Mouse (Mus musculus): ENCODE data around the gene Plxnd1. TPM values are rescaled to one million over a fixed set of nuclear protein-coding genes. Genes with fewer than 3 reads are reported as not detected.

The Plxnd1 gene
- polyA plus RNA-seq, 1 experiment from 2014 or later = 25.2 TPM

DNA sequence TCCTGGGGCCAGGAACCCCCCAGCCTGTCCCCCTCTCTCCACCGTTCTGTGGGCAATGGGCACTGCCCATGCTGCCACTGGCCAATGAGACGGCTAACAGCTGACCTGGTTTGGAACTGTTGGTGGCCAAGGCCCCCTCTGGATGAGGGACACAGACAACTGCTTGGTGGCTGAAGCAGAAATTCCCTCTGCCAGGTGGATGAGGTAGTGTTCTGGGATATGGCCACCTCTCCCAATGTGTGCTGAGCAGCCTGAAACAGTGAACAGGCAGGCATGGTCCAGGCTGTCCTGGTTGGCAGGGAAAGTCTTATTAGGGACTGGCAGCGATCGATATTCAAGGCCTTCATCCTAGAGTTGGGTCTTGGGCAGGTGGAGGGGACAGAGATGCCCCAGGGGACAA, 39.6 kb downstream of the Plxnd1 start:
- H3K9me3 ChIP-seq = 0 out of 2 replicates have a peak, but pooled peaks cover 3% of the 10 kb centered on the region
- no peak overlapping the region for H3K27ac ChIP-seq
- no peaks in the 10 kb centered on the region for H3K27me3 ChIP-seq
- 84% methylated on average over 4 of the region's 4 CpGs for WGBS
- H3K9ac ChIP-seq = no peak overlapping the region
- peaks cover 15% of the 10 kb centered on the region for H3K36me3 ChIP-seq
- no peak for ATAC-seq (ENCODE audit: insufficient number of reproducible peaks, insufficient read depth, low FRiP score, low TSS enrichment, low read depth)
- peaks cover 58% of the 10 kb centered on the region for H3K4me1 ChIP-seq
- no peak overlapping the region for H3K4me3 ChIP-seq
- no peak overlapping the region for H3K4me2 ChIP-seq

DNA sequence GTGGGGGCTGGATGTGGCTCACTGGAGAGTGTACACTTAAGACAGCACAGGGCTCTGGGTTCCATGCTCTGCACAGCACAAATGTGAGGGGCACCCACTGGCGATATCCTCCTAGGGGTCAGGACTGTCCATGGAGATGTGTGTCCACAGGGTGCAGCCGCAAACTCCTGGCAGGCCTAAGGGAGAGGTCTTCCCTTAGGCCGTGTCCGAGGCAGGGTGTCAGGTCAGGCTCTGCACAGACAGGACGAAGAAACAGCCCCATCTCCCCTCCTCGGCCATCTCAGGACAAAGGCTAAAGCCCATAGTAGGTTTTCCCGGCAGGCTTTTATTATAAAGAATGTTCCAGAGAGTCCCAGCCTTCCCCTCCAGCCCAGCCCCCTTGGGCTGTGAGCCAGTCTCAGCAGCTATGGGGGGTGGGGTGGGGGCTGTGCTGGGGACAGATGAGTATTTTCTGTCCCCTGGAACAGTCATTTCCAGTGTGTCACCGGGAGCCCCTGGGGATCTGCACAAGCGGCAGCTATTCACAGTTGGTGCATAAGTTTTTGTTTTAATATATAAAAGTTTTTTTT, 40.2 kb downstream of the Plxnd1 start:
- no peak for ATAC-seq (ENCODE audit: insufficient number of reproducible peaks, insufficient read depth, low FRiP score, low TSS enrichment, low read depth)
- 64% methylated on average over 9 of the region's 9 CpGs for WGBS
- peaks cover 11% of the 10 kb centered on the region for H3K36me3 ChIP-seq
- H3K4me3 ChIP-seq = no peak overlapping the region
- no peak overlapping the region for H3K9ac ChIP-seq
- peaks cover 54% of the 10 kb centered on the region for H3K4me1 ChIP-seq
- peak overlapping the region; percentile 18; the same call in 1 of the 2 replicates for H3K27ac ChIP-seq
- H3K9me3 ChIP-seq = 0 out of 2 replicates have a peak, but pooled peaks cover 3% of the 10 kb centered on the region
- H3K27me3 ChIP-seq = no peaks in the 10 kb centered on the region
- H3K4me2 ChIP-seq = no peak overlapping the region

GRCm38 (mm10) chr6:115946389-115946788, 48.4 kb downstream of the Plxnd1 start:
- Histone ChIP-seq H3K4me3 (no peak overlapping the region), H3K9me3 (no peaks in the 10 kb centered on the region), H3K9ac (no peak overlapping the region), H3K4me2 (no peak overlapping the region), H3K27ac (0 out of 2 replicates have a peak overlapping the region, but pooled peaks have one; percentile 9), H3K36me3 (no peaks in the 10 kb centered on the region), H3K4me1 (peaks cover 10% of the 10 kb centered on the region; the same call in 1 of the 2 replicates), H3K27me3 (no peaks in the 10 kb centered on the region)
- ATAC-seq (ENCODE audit: insufficient number of reproducible peaks, insufficient read depth, low FRiP score, low TSS enrichment, low read depth) = no peak
- 59% methylated on average over 6 of the region's 6 CpGs for WGBS

DNA sequence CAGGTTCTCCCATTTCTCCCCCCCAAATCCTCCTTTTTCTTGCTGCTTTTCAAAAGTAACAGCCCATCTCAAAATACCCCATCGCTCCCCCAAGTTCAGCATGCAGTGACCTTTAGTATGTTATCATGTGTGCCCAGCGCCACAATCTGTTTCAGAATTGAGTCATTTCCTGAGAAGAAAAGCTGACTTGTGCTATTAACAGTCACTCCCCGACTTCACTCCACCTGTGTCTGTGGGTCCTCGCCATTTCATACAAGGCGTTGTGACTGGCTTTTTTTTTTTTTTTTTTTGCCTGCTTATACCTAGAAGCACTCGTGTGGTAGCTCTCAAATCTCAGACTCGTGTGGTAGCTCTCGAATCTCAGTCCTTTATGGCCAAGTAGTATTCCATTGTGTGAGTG, 49.2 kb downstream of the Plxnd1 start:
- WGBS = 85% methylated on average over 8 of the region's 8 CpGs
- H3K9ac ChIP-seq = no peak overlapping the region
- peaks cover 16% of the 10 kb centered on the region for H3K4me1 ChIP-seq
- no peak overlapping the region for H3K27ac ChIP-seq
- no peaks in the 10 kb centered on the region for H3K36me3 ChIP-seq
- no peak for ATAC-seq (ENCODE audit: insufficient number of reproducible peaks, insufficient read depth, low FRiP score, low TSS enrichment, low read depth)
- no peaks in the 10 kb centered on the region for H3K9me3 ChIP-seq
- H3K27me3 ChIP-seq = no peaks in the 10 kb centered on the region
- no peak overlapping the region for H3K4me2 ChIP-seq
- no peak overlapping the region for H3K4me3 ChIP-seq

GRCm38 (mm10) chr6:115944638-115945037, 50.2 kb downstream of the Plxnd1 start, which contains the start of gene H1foo:
H1foo (plus strand) TSS chr6:115944938.
- Histone ChIP-seq H3K4me2 (no peak within 1 kb of the TSS), H3K27ac (no peak within 1 kb of the TSS), H3K36me3 (no peaks in the 10 kb centered on the region), H3K4me3 (no peak within 1 kb of the TSS), H3K9ac (no peak within 1 kb of the TSS), H3K27me3 (no peaks in the 10 kb centered on the region), H3K4me1 (peaks cover 16% of the 10 kb centered on the region), H3K9me3 (no peaks in the 10 kb centered on the region)
- 79% methylated on average over 5 of the region's 5 CpGs for WGBS
- ATAC-seq (ENCODE audit: insufficient number of reproducible peaks, insufficient read depth, low FRiP score, low TSS enrichment, low read depth) = no peak

GRCm38 (mm10) chr6:115943498-115944427, 51.0 kb downstream of the Plxnd1 start:
- no peaks in the 10 kb centered on the region for H3K27me3 ChIP-seq
- 70% methylated on average over 9 of the region's 9 CpGs for WGBS
- no peak overlapping the region for H3K9ac ChIP-seq
- H3K4me3 ChIP-seq = no peak overlapping the region
- no peaks in the 10 kb centered on the region for H3K36me3 ChIP-seq
- no peaks in the 10 kb centered on the region for H3K9me3 ChIP-seq
- peaks cover 16% of the 10 kb centered on the region for H3K4me1 ChIP-seq
- no peak overlapping the region for H3K27ac ChIP-seq
- ATAC-seq (ENCODE audit: insufficient number of reproducible peaks, insufficient read depth, low FRiP score, low TSS enrichment, low read depth) = no peak
- no peak overlapping the region for H3K4me2 ChIP-seq

DNA sequence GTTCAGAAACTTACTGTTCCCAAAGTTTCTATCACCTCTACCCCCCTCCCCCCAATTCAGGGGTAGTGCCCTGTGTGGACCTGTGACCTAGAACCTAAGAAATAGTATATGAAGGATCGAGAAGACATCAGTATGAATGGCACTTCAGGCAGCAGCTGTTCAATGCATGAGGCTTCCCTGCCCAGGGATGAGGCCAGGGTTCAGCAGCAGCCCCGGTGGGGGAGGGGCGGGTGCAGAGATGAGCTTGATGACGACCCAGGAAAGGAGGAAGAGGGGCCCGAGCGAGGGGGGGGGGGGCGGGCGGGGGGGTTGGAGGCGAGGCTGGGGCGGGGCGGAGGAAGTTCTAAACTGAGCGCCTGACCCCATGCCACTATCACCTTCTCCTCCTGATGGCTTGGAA, 53.7 kb downstream of the Plxnd1 start:
- no peak for ATAC-seq (ENCODE audit: insufficient number of reproducible peaks, insufficient read depth, low FRiP score, low TSS enrichment, low read depth)
- no peaks in the 10 kb centered on the region for H3K36me3 ChIP-seq
- no peak overlapping the region for H3K4me3 ChIP-seq
- H3K4me1 ChIP-seq = peaks cover 11% of the 10 kb centered on the region
- H3K9ac ChIP-seq = 0 out of 2 replicates have a peak overlapping the region, but pooled peaks have one; percentile 2
- no peak overlapping the region for H3K4me2 ChIP-seq
- H3K27me3 ChIP-seq = no peaks in the 10 kb centered on the region
- WGBS = 9% methylated on average over 8 of the region's 12 CpGs
- no peaks in the 10 kb centered on the region for H3K9me3 ChIP-seq
- H3K27ac ChIP-seq = no peak overlapping the region

GRCm38 (mm10) chr6:115940603-115941002, 54.2 kb downstream of the Plxnd1 start:
- H3K4me1 ChIP-seq = peaks cover 8% of the 10 kb centered on the region
- H3K36me3 ChIP-seq = no peaks in the 10 kb centered on the region
- no peak overlapping the region for H3K4me2 ChIP-seq
- WGBS = 83% methylated on average over 1 of the region's 1 CpGs
- no peak for ATAC-seq (ENCODE audit: insufficient number of reproducible peaks, insufficient read depth, low FRiP score, low TSS enrichment, low read depth)
- no peak overlapping the region for H3K27ac ChIP-seq
- no peak overlapping the region for H3K9ac ChIP-seq
- no peaks in the 10 kb centered on the region for H3K9me3 ChIP-seq
- H3K4me3 ChIP-seq = no peak overlapping the region
- no peaks in the 10 kb centered on the region for H3K27me3 ChIP-seq

DNA sequence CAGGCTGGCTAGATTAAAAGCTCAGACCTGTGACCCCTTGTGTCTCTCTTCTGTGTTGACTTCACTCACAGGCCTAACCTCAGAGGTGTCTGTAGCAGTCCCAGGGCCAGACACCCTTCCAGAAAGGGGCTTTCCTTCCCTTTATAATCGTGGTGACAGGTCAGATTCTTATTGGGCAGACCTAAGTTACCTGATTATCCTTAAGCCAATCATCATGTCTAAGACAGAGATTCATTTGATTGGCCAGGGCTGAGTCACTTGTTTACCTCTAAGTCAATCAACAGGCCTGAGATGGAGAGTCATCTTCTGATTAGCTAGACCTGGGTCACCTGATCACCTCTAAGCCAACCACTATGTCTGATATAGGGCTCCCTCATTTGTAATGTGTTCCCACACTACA, 56.0 kb downstream of the Plxnd1 start:
- WGBS = 74% methylated on average over 1 of the region's 1 CpGs

DNA sequence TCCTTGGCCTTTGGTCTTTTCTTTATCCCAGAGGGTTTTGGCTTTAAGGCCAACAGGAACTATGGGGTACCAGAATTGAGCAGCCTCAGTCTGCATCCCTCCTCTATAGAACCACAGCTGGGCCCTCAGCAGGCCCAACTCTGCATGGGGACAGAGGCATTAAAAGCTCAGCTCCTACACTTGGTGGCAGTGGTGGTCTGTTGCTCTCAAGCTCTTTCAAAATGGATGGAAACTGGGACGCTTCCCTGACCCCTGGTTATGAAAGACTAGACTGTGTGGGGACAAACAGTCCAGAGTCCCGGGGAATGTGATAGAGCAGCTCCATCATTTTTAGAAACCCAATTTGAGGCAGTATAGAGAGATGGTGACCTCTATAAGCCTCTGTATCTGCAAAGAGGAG, 56.8 kb downstream of the Plxnd1 start:
- peaks cover 8% of the 10 kb centered on the region for H3K4me1 ChIP-seq
- ATAC-seq (ENCODE audit: insufficient number of reproducible peaks, insufficient read depth, low FRiP score, low TSS enrichment, low read depth) = no peak
- no peaks in the 10 kb centered on the region for H3K9me3 ChIP-seq
- 92% methylated on average over 2 of the region's 2 CpGs for WGBS
- no peak overlapping the region for H3K4me2 ChIP-seq
- no peaks in the 10 kb centered on the region for H3K36me3 ChIP-seq
- H3K27me3 ChIP-seq = no peaks in the 10 kb centered on the region
- no peak overlapping the region for H3K27ac ChIP-seq
- no peak overlapping the region for H3K9ac ChIP-seq
- no peak overlapping the region for H3K4me3 ChIP-seq

More for the DNA sequence above, 56.0 kb downstream of the Plxnd1 start:
- Histone ChIP-seq H3K9ac (no peak overlapping the region), H3K4me2 (no peak overlapping the region), H3K27ac (no peak overlapping the region), H3K4me3 (no peak overlapping the region), H3K36me3 (no peaks in the 10 kb centered on the region), H3K27me3 (no peaks in the 10 kb centered on the region), H3K4me1 (peaks cover 8% of the 10 kb centered on the region), H3K9me3 (no peaks in the 10 kb centered on the region)
- ATAC-seq (ENCODE audit: insufficient number of reproducible peaks, insufficient read depth, low FRiP score, low TSS enrichment, low read depth) = no peak

DNA sequence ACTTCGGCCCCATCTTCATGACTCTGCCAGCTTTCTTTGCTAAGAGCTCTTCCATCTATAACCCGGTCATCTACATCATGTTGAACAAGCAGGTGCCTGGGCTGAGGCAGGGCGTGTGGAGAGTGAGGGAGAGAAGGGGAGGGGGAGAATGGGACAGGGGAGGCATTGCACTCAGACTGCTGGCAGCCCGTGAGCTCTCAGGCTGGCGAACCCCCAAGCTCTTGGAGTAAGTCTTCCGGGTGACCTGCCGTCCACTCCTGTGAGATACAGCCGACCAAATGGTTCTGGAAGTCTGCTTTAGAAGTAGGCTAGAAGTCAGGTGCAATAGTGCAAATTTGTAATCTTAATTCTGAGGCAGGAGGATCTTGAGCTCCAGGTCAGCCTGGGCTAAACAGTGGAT, 59.3 kb downstream of the Plxnd1 start:
- 88% methylated on average over 8 of the region's 8 CpGs for WGBS
- no peak overlapping the region for H3K4me2 ChIP-seq

DNA sequence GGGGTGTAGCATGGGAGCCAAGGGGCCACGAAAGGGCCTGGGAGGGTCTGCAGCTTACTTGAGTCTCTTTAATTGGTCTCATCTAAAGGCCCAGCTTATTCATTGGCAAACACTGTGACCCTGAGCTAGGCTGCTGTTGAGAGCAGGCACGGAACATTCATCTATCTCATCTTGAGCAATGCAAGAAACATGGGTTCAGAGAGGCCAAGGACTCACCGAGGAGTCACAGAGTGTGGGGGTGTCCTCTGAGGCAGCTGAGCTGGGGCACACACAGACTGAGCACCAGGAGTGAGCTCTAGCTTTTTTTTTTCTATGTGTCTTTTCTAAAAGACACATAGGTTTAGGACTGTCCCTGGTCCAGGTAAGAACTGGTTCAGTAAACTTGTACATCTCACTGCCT, 62.4 kb downstream of the Plxnd1 start:
- Histone ChIP-seq H3K4me2 (no peak overlapping the region), H3K36me3 (no peaks in the 10 kb centered on the region), H3K4me1 (peaks cover 9% of the 10 kb centered on the region), H3K27ac (no peak overlapping the region), H3K9me3 (no peaks in the 10 kb centered on the region), H3K4me3 (no peak overlapping the region), H3K9ac (no peak overlapping the region), H3K27me3 (no peaks in the 10 kb centered on the region)
- 88% methylated on average over 3 of the region's 3 CpGs for WGBS
- ATAC-seq (ENCODE audit: insufficient number of reproducible peaks, insufficient read depth, low FRiP score, low TSS enrichment, low read depth) = no peak

More for the DNA sequence above, 59.3 kb downstream of the Plxnd1 start:
- Histone ChIP-seq H3K9ac (no peak overlapping the region), H3K36me3 (no peaks in the 10 kb centered on the region), H3K4me1 (no peaks in the 10 kb centered on the region), H3K27me3 (no peaks in the 10 kb centered on the region), H3K27ac (no peak overlapping the region), H3K4me3 (no peak overlapping the region), H3K9me3 (no peaks in the 10 kb centered on the region)
- no peak for ATAC-seq (ENCODE audit: insufficient number of reproducible peaks, insufficient read depth, low FRiP score, low TSS enrichment, low read depth)
